Mouse (Mus musculus): ENCODE measurements around the gene Gjb4. TPM values are rescaled to one million over a fixed set of nuclear protein-coding genes. Genes with fewer than 3 reads are reported as not detected.
A peak's percentile ranks its signal among the peaks of the same experiment; 100 is the strongest.

Gjb4 gene
- polyA plus RNA-seq, 1 experiment from 2014 or later: 0.39 TPM

GRCm38 (mm10) chr4:127325276-127325675 lies 28.6 kb downstream of the Gjb4 start:
- Histone ChIP-seq H3K9ac (ENCODE audit: low read depth, low read length) (no peak overlapping the region), H3K4me3 (ENCODE audit: low read depth, low read length) (no peak overlapping the region), H3K27me3 (ENCODE audit: control insufficient read depth, insufficient read depth, low read length) (peaks cover 10% of the 10 kb centered on the region), H3K27ac (ENCODE audit: low read depth, low read length) (no peak overlapping the region), H3K4me1 (replicated peaks; ENCODE audit: control insufficient read depth, insufficient read depth, low read length) (peaks cover 7% of the 10 kb centered on the region; the same call in 1 of the 2 replicates), H3K4me2 (replicated peaks; ENCODE audit: low read depth, low read length) (no peak overlapping the region), H3K9me3 (ENCODE audit: control insufficient read depth, low read length) (no peaks in the 10 kb centered on the region), H3K36me3 (ENCODE audit: control insufficient read depth, insufficient read depth, low read length) (no peaks in the 10 kb centered on the region)
- ATAC-seq (ENCODE audit: low FRiP score) (no peak), DNase-seq (ENCODE audit: low spot score) (no peak)
- WGBS: 90% methylated on average over 5 of the region's 5 CpGs

DNA sequence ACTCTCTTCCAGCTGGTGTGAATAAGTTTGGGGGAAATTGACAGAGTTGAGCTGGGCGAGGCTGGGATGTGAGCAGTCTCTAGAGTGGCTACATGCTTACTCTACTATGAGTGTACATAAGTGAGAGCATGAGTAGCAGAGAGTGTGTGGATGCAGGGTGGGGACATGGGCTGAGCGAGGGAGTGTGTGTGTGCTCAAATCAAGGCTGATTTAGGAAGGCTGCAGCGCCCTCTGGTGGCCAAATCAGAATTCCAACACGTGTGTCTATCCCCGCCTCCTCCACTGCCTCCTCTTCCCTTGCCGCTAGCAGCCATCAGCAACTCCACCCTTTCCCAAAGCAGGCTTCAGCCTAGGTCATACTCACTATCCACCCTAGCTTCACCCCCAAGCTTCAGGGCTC lies 29.1 kb downstream of the Gjb4 start:
- no peak overlapping the region for H3K4me3 ChIP-seq (ENCODE audit: low read depth, low read length)
- H3K9me3 ChIP-seq (ENCODE audit: control insufficient read depth, low read length): no peaks in the 10 kb centered on the region
- ATAC-seq (ENCODE audit: low FRiP score) (0 out of 2 replicates have a peak, but pooled peaks have one; percentile 17), DNase-seq (ENCODE audit: low spot score) (peak; percentile 94)
- H3K36me3 ChIP-seq (ENCODE audit: control insufficient read depth, insufficient read depth, low read length): no peaks in the 10 kb centered on the region
- peaks cover 4% of the 10 kb centered on the region; the same call in 1 of the 2 replicates for H3K4me1 ChIP-seq (replicated peaks; ENCODE audit: control insufficient read depth, insufficient read depth, low read length)
- H3K9ac ChIP-seq (ENCODE audit: low read depth, low read length): no peak overlapping the region
- peaks cover 5% of the 10 kb centered on the region for H3K27me3 ChIP-seq (ENCODE audit: control insufficient read depth, insufficient read depth, low read length)
- H3K4me2 ChIP-seq (replicated peaks; ENCODE audit: low read depth, low read length): no peak overlapping the region
- 9% methylated on average over 6 of the region's 6 CpGs for WGBS
- no peak overlapping the region for H3K27ac ChIP-seq (ENCODE audit: low read depth, low read length)

DNA sequence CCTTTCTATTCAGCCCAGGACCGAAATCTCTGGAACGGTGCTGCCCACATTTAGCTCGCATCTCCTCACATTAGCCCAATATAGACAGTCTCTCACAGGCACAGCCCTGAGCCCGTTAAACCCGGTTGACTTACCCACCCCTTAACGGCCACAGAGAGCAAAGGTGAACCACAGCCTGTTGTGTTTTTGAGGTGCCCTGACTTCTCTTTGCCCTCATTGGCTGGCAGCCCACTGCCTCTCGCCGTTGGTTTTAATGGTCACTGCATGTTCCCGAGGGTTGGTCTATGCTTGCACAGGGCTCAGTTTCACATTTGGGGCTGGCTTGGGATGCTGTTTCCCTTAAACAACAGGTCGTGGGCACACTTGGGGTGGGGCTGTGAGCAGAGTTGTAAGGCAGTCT lies 29.6 kb downstream of the Gjb4 start:
- H3K4me2 ChIP-seq (replicated peaks; ENCODE audit: low read depth, low read length): no peak overlapping the region
- no peak for ATAC-seq (ENCODE audit: low FRiP score)
- H3K9me3 ChIP-seq (ENCODE audit: control insufficient read depth, low read length): no peaks in the 10 kb centered on the region
- no peaks in the 10 kb centered on the region for H3K4me1 ChIP-seq (replicated peaks; ENCODE audit: control insufficient read depth, insufficient read depth, low read length)
- H3K27ac ChIP-seq (ENCODE audit: low read depth, low read length): no peak overlapping the region
- H3K36me3 ChIP-seq (ENCODE audit: control insufficient read depth, insufficient read depth, low read length): no peaks in the 10 kb centered on the region
- DNase-seq (ENCODE audit: low spot score): no peak
- no peak overlapping the region for H3K9ac ChIP-seq (ENCODE audit: low read depth, low read length)
- H3K4me3 ChIP-seq (ENCODE audit: low read depth, low read length): no peak overlapping the region
- WGBS: 77% methylated on average over 10 of the region's 10 CpGs
- H3K27me3 ChIP-seq (ENCODE audit: control insufficient read depth, insufficient read depth, low read length): peaks cover under 1% of the 10 kb centered on the region

DNA sequence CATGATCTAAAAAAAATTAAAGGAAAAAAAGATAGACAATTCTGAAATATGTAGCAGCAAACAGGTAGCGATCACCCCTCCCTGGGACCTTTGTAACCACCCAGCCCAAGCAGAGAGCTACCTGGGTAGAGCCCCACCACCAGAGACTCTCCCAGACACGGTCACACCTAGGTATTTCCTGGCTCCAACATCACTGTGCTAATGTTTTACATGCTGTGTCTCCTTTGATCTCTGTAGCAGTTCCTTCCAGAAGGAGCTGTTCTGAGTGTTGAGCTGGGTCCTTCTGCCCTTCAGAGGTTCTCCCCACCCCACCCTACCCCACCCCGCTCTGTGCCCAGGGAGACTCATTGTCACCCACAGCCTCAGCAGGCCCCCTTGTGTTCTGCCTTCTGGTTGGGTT lies 30.2 kb downstream of the Gjb4 start:
- Histone ChIP-seq H3K4me1 (replicated peaks; ENCODE audit: control insufficient read depth, insufficient read depth, low read length) (no peaks in the 10 kb centered on the region), H3K9ac (ENCODE audit: low read depth, low read length) (no peak overlapping the region), H3K4me2 (replicated peaks; ENCODE audit: low read depth, low read length) (no peak overlapping the region), H3K27ac (ENCODE audit: low read depth, low read length) (no peak overlapping the region), H3K36me3 (ENCODE audit: control insufficient read depth, insufficient read depth, low read length) (no peaks in the 10 kb centered on the region), H3K4me3 (ENCODE audit: low read depth, low read length) (no peak overlapping the region), H3K9me3 (ENCODE audit: control insufficient read depth, low read length) (no peaks in the 10 kb centered on the region), H3K27me3 (ENCODE audit: control insufficient read depth, insufficient read depth, low read length) (no peaks in the 10 kb centered on the region)
- ATAC-seq (ENCODE audit: low FRiP score) (no peak), DNase-seq (ENCODE audit: low spot score) (no peak)
- 92% methylated on average over 3 of the region's 3 CpGs for WGBS

DNA sequence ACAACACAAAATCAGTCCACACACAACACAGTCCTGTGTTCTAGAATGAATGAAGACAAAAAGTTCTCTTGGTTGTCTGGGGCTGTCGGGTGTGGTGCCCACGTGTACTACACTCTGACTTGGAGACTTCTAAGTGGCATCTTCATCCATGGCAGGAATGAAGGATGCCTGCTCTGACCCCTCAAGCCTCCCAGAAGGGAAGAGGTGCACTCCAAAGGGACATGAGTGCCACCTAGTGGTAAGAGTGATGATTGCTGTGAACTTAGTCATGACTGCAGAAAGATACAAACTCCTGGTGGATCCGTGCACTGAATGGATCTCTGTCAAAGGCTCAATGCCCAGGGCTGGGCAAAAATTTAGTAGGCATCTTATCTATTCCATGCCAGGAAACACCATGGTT lies 34.3 kb downstream of the Gjb4 start:
- Histone ChIP-seq H3K4me1 (replicated peaks; ENCODE audit: control insufficient read depth, insufficient read depth, low read length) (no peaks in the 10 kb centered on the region), H3K9me3 (ENCODE audit: control insufficient read depth, low read length) (no peaks in the 10 kb centered on the region), H3K4me2 (replicated peaks; ENCODE audit: low read depth, low read length) (no peak overlapping the region), H3K4me3 (ENCODE audit: low read depth, low read length) (no peak overlapping the region), H3K27ac (ENCODE audit: low read depth, low read length) (no peak overlapping the region), H3K27me3 (ENCODE audit: control insufficient read depth, insufficient read depth, low read length) (0 out of 2 replicates have a peak, but pooled peaks cover 2% of the 10 kb centered on the region), H3K36me3 (ENCODE audit: control insufficient read depth, insufficient read depth, low read length) (no peaks in the 10 kb centered on the region), H3K9ac (ENCODE audit: low read depth, low read length) (no peak overlapping the region)
- DNase-seq (ENCODE audit: low spot score) (peak; percentile 89), ATAC-seq (ENCODE audit: low FRiP score) (no peak)
- 4% methylated on average over 3 of the region's 3 CpGs for WGBS

DNA sequence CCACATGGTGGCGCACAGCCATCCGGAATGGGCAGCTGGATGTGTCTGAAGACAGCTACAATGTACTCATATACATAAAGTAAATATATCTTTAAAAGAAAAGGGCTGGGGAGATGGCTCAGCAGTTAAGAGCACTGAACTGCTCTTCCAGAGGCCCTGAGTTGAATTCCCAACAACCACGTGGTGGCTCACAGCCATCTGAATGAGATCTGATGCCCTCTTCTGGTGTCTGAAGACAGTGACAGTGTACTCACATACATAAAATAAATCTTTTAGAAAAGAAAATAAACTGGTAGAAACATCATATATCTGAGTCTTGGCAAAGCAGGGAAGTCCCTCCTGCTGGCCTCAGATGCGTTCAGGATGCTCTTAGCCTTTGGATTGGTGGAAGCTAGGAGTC lies 36.7 kb downstream of the Gjb4 start:
- no peak overlapping the region for H3K4me2 ChIP-seq (replicated peaks; ENCODE audit: low read depth, low read length)
- H3K9me3 ChIP-seq (ENCODE audit: control insufficient read depth, low read length): no peaks in the 10 kb centered on the region
- ATAC-seq (ENCODE audit: low FRiP score): no peak
- no peak for DNase-seq (ENCODE audit: low spot score)
- peaks cover 13% of the 10 kb centered on the region for H3K27me3 ChIP-seq (ENCODE audit: control insufficient read depth, insufficient read depth, low read length)
- no peak overlapping the region for H3K27ac ChIP-seq (ENCODE audit: low read depth, low read length)
- no peak overlapping the region for H3K9ac ChIP-seq (ENCODE audit: low read depth, low read length)
- H3K36me3 ChIP-seq (ENCODE audit: control insufficient read depth, insufficient read depth, low read length): no peaks in the 10 kb centered on the region
- no peak overlapping the region for H3K4me3 ChIP-seq (ENCODE audit: low read depth, low read length)
- H3K4me1 ChIP-seq (replicated peaks; ENCODE audit: control insufficient read depth, insufficient read depth, low read length): no peaks in the 10 kb centered on the region
- 61% methylated on average over 4 of the region's 4 CpGs for WGBS

GRCm38 (mm10) chr4:127315753-127316152 lies 38.1 kb downstream of the Gjb4 start:
- no peak overlapping the region for H3K9ac ChIP-seq (ENCODE audit: low read depth, low read length)
- H3K27me3 ChIP-seq (ENCODE audit: control insufficient read depth, insufficient read depth, low read length): peaks cover 14% of the 10 kb centered on the region
- ATAC-seq (ENCODE audit: low FRiP score) (no peak), DNase-seq (ENCODE audit: low spot score) (no peak)
- no peaks in the 10 kb centered on the region for H3K36me3 ChIP-seq (ENCODE audit: control insufficient read depth, insufficient read depth, low read length)
- no peak overlapping the region for H3K4me3 ChIP-seq (ENCODE audit: low read depth, low read length)
- H3K9me3 ChIP-seq (ENCODE audit: control insufficient read depth, low read length): no peaks in the 10 kb centered on the region
- H3K27ac ChIP-seq (ENCODE audit: low read depth, low read length): no peak overlapping the region
- 83% methylated on average over 8 of the region's 8 CpGs for WGBS
- H3K4me2 ChIP-seq (replicated peaks; ENCODE audit: low read depth, low read length): no peak overlapping the region
- H3K4me1 ChIP-seq (replicated peaks; ENCODE audit: control insufficient read depth, insufficient read depth, low read length): no peaks in the 10 kb centered on the region

GRCm38 (mm10) chr4:127314585-127314984 lies 39.3 kb downstream of the Gjb4 start:
- H3K4me1 ChIP-seq (replicated peaks; ENCODE audit: control insufficient read depth, insufficient read depth, low read length): no peaks in the 10 kb centered on the region
- H3K9ac ChIP-seq (ENCODE audit: low read depth, low read length): no peak overlapping the region; the same call in 1 of the 2 replicates
- ATAC-seq (ENCODE audit: low FRiP score) (no peak), DNase-seq (ENCODE audit: low spot score) (no peak)
- no peak overlapping the region for H3K4me3 ChIP-seq (ENCODE audit: low read depth, low read length)
- peak overlapping the region; percentile 92; the same call in 1 of the 2 replicates for H3K4me2 ChIP-seq (replicated peaks; ENCODE audit: low read depth, low read length)
- WGBS: 47% methylated on average over 9 of the region's 9 CpGs
- no peaks in the 10 kb centered on the region for H3K36me3 ChIP-seq (ENCODE audit: control insufficient read depth, insufficient read depth, low read length)
- H3K27ac ChIP-seq (ENCODE audit: low read depth, low read length): no peak overlapping the region
- peaks cover 14% of the 10 kb centered on the region for H3K27me3 ChIP-seq (ENCODE audit: control insufficient read depth, insufficient read depth, low read length)
- H3K9me3 ChIP-seq (ENCODE audit: control insufficient read depth, low read length): no peaks in the 10 kb centered on the region

GRCm38 (mm10) chr4:127313861-127314260 lies 40.0 kb downstream of the Gjb4 start, which contains the start of gene Gja4:
Gene Gja4, minus strand, starts transcription at chr4:127314039.
- H3K9ac ChIP-seq (ENCODE audit: low read depth, low read length): peak within 1 kb of the TSS; percentile 64
- peak; percentile 85 for DNase-seq (ENCODE audit: low spot score)
- H3K36me3 ChIP-seq (ENCODE audit: control insufficient read depth, insufficient read depth, low read length): no peaks in the 10 kb centered on the region
- H3K4me3 ChIP-seq (ENCODE audit: low read depth, low read length): peak within 1 kb of the TSS; percentile 45
- H3K4me2 ChIP-seq (replicated peaks; ENCODE audit: low read depth, low read length): peak within 1 kb of the TSS; percentile 92
- H3K9me3 ChIP-seq (ENCODE audit: control insufficient read depth, low read length): no peaks in the 10 kb centered on the region
- WGBS: under 1% methylated on average over 25 of the region's 25 CpGs
- H3K27ac ChIP-seq (ENCODE audit: low read depth, low read length): no peak within 1 kb of the TSS
- peak; percentile 81 for ATAC-seq (ENCODE audit: low FRiP score)
- no peaks in the 10 kb centered on the region for H3K4me1 ChIP-seq (replicated peaks; ENCODE audit: control insufficient read depth, insufficient read depth, low read length)
- H3K27me3 ChIP-seq (ENCODE audit: control insufficient read depth, insufficient read depth, low read length): peaks cover 14% of the 10 kb centered on the region
